Mouse (Mus musculus) spleen, postnatal 36 days (tissue): ENCODE measurements around the gene Dlx4.
A peak's percentile ranks its signal among the peaks of the same experiment; 100 is the strongest.

Experiments
- DNase-seq, 2 experiments: peaks; one replicate each; pipeline ENCODE4 v3.0.0; 2022; ENCODE audit warnings: low spot score in 2 of 2, mixed read lengths in 1 of 2

Gene Dlx4

DNA sequence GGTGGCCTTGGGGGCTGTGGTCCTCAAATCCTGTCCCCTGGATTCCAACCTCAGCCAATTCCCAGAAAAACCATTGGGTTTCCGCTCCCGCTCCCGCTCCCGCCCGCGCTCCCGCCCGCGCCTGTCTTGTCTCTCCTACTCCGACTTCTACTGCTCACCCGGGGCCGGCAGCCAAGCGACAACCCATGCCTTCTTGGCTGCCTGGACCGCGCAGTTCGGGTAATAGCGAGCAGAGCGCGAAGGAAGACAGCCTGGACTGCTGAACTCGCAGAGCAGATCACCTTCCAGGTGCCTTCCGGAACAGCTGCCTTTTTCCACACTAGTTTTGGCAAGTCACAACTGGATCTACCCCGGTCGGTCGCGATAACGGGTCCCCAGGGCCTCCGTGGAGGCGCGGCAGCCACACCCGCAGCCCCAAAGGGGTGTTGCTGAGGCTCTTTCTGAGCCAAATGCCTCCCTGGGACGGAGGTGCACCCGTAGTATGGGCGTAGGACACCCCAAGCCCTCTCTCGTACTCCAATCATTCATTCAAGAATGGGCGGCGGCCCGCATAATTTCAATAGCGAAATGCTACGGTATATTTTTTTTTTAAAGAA, 3.0 kb downstream of the Dlx4 start:
- DNase-seq, result no peak

DNA sequence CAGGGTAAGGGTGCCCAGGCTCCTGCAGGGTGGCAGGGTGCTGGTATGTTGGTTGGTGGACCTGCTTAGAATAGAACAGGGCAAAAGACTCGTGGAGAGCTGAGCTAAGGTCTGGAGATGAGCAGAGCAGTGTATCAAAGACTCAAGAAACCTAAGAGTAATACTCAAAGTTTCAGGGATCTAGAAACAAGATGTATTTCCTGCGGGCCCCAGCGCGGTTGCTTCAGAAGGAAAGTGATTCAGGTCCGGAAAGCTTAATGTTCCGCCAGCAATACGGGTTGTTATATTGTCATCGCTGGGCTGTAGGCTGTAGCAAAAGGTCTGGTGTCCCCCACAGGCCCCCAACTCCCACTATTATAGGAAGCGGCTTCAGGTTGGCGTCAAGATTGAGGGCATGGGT, 3.8 kb downstream of the Dlx4 start:
- DNase-seq, result no peak

DNA sequence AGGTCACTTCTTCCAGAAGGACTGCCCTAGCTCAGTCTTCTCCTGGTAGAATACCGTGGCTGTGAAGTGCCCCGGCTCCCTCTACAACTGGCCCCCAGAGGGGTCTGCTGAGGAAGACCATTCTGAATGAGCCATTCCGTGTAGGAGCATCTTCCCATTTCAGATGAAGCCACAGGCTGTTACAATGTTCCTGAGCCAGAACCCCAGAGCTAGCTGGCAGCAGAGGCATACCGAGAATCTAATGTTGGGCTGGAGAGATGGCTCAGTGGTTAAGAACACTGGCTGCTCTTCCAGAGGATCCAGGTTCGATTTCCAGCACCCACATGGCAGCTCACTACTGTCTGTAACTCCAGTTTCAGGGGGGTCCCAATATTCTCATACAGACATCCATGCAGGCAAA, 6.2 kb downstream of the Dlx4 start:
- DNase-seq, result no peak

DNA sequence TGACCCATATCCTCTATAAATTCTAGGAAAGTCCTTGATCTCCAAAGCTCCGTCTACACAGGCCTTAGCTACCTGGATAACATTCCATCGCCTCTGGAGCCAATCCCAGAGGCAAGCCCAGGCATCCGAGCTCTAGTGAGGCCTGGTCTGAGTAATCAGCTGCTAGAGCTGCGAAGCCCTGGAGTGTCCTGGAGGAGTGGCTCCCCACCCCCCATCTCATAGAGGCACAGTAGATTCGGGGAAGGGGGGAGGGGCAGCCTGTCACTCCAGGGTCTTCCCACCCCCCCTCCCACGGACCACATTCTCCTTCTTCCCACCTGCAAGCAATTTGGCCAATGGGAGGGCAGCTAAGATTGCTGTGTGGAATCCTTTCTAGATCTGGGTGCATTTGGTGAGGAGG, 8.8 kb downstream of the Dlx4 start:
- DNase-seq, result no peak

DNA sequence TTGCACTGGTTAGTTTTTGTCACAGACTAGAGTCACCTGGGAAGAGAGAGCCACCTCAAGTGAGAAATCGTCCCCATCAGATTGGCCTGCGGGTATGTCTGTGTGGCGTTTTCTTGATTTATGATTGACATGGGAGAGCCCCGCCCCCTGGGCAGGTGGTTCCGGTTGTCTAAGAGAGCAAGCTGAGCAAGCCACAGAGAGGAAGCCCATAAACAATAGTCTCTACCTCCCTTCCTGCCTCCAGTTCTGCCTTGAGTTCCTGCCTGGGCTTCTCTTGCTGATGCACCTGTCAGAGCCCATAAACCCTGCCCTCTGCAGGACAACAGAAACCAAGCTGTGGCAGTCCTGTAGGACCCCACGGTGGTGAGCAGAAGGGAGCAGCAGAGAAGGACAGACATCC, 12.7 kb downstream of the Dlx4 start:
- DNase-seq, result no peak

DNA sequence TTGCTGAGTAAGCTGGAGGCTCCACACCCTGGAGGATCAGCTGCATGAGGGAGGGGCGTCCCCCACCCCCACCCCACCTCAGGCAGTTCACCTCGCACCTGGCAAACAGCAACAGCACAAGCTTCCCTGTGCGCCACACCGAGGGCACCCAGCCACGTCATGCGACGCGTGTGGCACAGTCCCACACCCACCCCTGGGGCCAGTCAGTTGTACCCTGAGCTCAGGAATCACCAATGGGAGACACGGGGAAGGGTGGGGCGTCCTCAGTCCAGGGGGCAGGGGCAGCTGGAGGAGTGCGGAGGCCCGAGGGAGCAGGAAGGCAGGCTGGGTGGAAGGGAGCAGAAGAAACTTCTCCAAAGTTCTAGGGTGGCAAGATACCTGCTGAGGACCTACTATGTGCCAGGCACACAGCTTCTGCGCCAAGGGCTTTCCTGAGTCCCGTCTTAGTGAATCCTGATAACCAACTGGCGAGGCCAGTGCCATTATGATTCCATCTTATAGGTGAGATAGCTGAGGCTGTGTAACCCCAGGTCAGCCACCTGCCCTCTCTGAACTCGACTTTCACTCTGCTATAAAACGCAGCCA, 15.3 kb downstream of the Dlx4 start:
- no peak for DNase-seq

DNA sequence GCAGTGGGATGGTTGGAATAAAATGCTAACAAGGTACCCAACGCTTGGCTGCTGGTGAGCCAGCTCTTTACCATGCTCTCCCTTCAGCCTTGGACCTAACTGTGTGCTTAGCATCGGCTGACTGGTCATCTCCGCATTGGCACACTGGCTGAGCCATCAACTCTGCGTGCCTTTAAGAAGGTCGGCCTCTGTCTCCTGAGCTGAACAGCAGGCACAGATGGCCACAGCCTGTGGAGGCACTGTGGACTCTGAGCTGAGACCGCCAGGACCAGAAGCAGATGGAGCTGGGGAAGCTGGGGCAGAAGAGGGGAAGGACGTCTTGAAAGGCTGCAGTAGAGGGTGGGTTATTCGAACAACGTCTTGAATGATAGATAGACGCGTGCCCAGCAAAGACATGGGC, 17.7 kb downstream of the Dlx4 start:
- DNase-seq, result no peak

DNA sequence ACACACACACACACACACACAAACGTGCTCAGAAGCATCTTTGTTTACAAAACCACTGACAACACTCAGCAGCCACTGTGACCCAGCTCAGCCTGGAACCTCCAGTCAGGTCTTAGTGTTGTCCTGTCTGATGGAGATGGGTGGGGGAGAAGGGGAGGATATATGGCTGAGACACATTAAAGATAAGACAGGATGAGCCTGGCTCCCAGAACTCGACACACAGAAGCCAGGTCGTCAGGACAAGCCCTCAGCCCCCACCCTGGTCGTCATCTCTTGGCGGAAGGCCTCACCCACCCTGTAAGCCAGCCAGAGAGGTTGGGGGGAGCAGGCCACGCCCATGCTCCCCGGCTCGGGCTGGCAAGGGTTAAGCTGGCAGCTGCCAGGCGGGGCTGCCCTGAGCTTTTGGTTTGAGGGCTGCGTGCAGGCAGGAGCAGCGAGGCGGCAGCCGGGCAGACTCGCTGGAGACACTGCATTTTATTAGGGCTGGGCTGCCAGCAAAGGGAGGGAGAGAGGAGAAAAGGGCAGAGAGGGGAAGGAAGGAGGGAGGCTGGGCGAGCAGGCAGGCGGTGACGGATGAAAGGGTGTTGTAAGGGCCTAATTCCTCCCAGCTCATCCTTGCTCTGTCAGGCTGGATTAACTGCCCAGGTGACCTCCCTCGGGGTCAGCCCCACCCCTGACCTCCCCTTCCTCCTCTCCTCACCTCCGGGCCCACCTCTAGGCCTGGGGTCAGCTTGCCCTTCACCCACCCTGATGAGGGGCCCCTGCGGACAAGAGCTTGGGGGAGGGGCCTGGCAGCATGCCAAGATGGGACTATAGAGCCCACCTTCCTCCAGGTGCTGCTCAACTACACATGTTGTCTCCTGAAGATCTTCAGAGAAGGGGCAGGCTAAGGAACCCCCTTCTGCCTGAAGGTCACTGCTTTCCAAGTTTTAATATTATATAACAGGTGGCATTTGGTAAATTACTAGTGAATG, 19.5 kb downstream of the Dlx4 start:
- no peak for DNase-seq

DNA sequence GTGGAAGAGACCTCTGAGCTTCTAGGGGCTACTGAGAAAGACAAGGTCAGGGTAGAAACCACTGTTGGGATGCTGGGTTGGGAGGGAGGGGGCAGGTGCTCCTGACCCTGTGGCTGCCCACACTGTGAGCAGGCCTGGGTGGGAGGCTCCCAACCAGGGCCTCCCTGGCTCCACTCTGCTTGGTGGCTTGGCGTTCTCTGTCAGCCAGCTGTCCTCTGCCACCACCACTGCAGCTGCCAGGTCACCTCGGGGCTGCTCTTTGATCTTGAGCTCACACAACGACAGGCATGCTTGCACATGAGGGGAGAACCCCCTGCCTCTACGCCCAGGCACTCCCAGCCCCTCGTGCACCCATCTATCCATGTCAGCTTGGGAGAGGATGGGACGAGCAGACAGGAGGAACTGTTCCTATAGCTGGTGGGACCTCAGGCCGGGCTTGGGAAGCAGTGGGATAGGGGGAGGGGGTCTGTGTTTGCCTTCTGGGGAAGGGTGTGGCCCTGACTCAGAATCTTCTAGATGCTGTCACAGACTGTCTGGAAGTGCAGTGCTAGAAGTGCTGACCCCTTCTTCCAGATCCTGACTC, 20.6 kb downstream of the Dlx4 start:
- no peak for DNase-seq

DNA sequence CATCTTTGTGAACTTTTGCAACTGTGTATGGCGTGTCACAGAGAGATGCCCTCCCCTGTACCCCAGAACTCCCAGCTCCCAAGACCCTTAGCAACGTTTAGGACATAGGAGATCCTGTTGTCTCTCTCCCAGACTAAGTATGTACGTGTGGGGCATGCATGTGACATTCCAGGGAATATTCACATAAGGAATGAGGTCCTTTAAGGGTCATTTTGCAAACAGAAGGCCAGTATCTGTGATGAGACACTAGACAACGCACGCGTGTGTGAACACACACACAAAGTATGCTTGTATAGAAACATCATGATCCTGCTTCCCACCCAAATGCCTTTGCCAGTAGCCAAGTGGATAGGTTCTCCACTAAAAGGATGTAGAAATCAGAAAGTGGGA, 24.0 kb downstream of the Dlx4 start:
- DNase-seq, result no peak

DNA sequence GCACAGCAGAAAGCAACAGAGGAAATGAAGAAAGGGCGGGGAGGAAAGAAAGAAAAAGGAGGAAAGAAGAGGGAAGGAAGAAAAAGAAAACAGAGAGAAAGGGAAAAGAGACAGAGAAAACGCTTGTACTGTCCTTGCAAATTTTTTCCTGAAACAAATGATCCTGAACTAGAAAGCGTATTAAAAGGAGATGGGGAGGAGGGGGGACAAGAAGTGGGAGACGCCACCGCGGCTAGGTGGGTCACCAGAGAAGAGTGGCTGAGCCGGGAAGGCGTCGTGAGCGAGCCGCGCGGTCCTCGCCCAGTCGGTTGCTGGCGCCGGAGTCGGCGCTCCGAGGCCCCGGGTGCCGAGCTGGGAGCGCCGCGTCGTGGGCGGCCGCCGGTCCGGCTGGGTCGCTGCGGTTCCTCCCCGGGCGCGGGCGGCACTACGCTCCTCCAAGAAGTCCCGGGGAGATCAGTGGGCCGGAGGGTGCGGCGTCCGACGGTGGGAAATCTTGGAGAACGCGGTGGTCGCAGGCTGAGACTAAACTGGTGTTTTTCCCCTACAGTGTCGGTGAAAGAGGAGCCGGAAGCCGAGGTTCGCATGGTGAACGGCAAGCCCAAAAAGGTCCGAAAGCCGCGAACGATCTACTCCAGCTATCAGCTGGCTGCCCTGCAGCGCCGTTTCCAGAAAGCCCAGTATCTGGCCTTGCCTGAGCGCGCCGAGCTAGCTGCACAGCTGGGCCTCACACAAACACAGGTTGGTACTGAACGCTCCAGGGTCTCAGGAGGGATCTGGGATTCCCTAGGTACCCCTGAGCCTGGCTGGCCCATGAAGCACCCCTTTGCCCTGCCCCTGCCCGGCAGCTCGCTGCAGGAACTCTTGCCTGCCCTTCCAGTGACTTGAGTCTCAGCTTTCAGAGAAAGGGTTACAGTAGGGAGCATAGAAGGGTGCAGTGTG, 24.6 kb downstream of the Dlx4 start:
- no peak for DNase-seq

DNA sequence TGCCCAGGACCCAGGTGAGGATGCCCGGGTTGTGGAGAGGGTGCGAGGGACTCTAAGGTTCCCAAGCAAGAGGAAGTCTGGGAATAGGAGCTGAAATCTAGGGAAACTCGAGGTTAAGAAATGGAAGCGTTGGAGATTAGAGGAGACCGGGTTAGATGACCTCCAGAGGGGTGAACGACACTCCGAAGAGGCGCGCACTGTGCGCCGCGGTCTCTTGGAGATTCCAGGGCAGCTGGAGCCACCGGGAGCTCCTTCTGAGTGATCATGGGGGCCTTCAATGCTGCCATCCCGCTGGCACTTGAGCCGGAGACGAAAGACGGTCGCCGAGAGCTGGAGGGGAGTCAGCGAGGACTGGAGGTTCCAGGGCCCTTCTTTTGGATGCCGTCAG, 25.4 kb downstream of the Dlx4 start:
- no peak for DNase-seq

DNA sequence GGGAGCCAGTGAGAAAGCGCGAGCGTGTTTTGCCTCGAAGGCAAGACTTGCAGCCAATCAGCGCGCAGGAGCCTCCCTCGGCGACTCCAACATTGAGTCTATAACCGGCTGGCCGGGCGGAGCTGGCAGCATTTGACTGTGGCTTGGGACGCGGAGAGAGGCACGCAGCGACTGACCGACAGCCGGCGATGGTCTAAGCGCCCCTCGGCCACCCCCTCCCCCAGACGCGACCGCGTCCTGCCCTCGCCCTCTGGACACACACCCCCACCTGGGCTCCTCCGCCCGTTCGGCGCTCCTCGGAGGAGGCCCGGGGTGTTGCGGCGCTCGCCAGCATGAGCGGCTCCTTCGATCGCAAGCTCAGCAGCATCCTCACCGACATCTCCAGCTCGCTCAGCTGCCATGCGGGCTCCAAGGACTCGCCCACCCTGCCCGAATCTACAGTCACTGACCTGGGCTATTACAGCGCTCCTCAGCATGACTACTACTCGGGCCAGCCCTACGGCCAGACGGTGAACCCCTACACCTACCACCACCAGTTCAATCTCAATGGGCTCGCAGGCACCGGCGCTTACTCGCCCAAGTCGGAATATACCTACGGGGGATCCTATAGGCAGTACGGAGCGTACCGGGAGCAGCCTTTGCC, 26.0 kb downstream of the Dlx4 start, which contains the start of gene Dlx3:
Dlx3 (plus strand) TSS at position 130 of the 643 bp plus-strand sequence.
- no peak for DNase-seq

DNA sequence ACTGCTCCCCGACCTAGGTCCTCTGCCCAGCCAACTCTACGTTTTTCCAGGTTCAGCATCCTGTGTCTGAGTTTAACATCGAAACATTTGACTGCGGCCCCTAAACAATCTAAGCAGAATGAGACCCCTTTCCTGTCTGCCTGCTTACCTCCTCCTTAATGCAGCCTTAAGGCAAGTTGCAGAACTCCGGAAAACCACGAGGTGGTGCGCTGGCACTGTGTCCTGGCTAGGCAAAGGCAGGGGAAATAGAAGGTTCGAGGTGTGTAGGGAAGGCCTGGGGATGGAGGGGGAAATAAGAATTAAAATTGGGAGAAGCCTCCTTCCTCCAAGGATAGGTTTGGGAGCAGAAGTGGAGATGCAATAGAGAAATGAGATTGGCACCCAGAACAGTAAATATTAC, 27.6 kb downstream of the Dlx4 start:
- peak; percentile 14 to 23 for DNase-seq

DNA sequence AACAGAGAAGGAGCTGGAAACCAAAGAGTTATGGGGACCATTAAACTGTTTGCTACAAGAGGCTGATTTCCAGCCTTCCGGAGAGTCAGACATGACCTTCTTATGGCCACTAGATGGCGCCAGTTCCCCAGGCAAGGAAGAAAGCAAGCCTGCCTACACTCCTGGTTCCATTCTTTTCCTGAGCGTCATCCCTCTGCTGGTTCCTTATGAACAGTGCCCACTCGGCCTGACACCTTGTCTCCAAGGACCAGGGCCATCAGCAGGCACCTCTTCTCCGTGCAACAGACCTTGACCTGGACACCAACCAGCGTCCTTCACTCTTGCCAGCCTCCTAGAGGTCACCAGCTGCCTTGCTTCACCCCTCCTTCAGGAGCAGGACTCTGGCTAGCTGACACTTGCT, 29.0 kb downstream of the Dlx4 start:
- peak; percentile 20 to 26 for DNase-seq

DNA sequence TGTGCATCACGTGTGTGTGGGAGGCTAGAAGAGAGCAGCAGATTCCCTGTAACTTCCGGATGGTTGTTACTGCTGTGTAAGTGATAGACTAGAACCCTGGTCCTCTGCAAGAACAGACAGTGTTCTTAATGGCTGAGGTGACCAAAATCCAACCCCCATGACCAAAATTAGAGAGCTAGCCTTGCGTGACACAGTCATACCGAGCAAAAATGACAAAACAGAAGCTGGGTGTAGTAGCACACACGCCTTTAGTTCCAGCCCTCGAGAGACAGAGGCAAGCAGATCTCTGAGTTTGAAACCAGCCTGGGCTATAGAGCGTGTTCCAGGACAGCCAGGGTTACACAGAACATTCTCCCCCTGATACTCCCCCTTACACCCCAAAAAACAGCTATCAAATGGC, 36.0 kb downstream of the Dlx4 start:
- DNase-seq, result no peak

DNA sequence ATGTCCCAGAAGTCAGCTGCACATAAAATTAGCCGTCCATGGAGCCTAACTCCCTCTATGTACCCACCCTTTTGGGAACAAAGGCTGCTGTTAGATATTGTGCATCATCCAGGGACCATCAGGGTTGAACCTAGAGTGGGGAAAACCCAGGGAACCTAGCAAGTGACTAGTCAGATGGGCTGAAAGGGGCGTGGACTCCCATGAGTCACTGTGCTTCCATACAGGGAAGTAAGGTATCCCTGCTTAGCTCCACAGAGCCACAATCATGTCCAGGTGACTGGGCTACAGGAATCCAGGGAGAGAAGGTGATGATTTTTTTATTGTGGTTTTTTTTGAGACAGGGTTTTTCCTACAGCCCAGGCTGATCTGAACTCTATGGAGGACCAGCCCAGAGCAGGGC, 37.1 kb downstream of the Dlx4 start:
- DNase-seq, result no peak

DNA sequence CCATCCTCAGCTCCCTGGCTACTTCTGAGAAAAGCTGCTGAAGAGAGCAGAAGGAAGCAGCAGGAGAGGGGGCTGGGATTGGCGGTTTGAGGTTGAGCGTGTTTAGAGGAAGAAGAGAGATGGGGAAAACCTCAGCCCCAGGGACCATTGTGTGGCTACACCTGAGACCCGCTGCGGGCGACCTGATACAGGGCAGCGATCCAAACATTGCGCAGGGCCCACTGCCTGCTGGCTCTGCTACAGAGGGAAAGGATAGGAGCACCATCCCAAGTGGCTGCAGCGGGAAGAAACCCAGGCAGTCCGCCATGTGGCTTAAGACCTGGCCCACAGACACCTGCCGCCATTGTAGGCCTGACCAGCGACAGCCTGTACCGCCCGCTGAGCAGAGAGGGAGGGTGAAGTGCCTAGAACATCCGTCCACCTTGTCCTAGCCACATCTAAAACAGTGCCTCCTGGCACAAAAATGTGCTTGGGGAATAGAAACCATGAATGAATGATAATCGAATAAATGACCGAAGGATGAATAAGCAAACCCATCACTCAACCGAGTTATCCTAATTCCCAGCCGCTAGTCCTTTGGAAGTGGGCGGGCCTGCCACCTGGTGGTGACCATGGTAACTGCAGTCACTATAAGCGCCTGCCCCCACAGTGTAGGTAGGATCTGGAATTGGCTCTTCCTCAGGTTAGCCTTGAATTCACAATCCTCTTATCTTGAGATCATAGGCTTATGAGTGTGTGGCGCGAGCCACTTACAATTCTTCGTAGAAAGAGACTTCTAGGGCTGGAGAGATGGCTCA, 39.4 kb downstream of the Dlx4 start:
- no peak for DNase-seq

DNA sequence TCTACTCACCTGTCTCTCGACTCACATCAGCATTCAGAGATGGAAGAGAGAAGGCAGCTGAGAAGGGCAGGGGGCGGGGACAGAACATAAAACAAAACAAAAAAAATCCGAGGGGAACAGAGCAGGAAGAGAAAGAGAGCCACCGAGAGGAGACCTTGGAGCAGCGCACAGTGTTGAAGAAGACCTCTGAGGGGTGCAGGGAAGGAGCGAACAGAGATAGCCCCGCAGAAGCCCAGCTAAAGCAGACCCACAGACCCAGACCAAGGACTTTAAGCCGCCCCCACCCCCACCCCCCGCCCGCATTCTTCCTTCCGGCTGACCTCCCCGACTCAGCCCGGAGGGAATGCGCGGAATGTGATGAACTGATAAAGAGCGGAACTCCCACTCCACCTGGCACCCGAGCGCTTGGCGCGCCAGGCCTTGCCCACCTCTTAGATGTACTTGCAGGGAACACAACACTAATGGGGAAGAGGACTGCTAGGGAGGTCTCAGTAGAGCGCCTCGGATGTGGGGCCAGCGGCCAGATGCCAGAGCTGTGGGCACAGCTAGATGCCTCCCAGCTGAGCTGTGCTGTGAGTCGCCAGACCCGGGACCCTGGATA, 40.7 kb downstream of the Dlx4 start:
- DNase-seq, result no peak

DNA sequence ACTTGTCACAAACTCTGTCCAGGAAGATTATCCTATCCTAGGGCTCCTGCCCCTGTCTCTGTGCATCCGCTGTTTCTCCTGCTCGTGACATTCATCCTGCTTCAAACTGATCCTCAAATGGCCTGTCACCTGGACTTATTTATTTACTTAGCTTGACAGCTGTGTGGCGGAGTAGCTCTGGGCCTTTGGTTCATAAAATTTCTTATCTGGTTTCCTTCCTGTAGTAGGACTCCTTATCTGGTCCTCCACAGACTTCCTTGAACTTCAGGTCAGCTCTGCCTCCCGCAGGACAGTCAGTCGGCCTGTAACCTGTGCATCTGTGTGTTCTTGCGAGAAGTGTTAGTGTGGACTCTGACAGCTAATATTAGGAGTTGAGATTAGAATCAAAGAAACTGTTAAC, 41.8 kb downstream of the Dlx4 start:
- DNase-seq, result no peak
